Comparison of ENCODE assay signal across 8 mouse cellular contexts in the genomic region with DNA sequence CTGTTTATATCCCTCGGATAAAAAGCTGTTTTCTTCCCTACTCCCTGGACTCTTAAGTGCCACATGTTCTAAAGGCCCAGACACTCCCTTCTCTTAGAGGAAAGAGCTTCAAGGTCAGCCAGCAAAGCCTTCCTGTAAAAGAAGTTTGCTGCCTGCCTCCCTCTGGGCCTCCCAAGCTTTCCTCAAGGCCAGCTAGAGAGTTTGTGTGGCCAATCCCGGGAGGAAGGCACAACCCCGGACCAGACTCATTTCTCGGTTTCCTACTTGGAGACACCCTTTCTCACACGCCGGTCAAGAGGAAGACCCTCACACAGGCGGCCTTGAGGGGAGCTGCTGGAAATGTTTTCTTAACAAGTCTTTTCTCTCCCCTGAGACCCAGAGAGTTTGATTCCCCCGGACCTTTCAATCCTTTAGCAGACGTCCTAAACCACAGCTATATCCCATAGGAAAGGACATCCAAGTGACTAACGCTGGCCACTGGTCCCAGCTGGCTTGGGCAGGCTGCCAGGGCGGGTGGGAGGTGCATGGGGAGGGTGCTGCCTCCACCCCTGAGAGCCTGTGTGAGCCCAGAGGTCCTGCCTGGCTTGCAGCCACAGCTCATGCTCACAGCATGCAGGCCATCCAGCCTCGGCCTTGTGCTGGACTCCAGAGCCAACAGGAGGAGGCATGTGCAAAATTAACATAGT.
DNase-seq lines count a peak whose midpoint lies in the region; ATAC-seq and TF ChIP-seq lines count a peak whose summit lies in the region.

No protein-coding gene starts in this region.

- H3K4me1 ChIP-seq in forebrain, embryonic 12.5 days, result peaks cover 17% of the 10 kb centered on the region
- H3K4me1 ChIP-seq in forebrain, postnatal 0 days (ENCODE audit: insufficient read depth), result 0 out of 2 replicates have a peak, but pooled peaks cover 4% of the 10 kb centered on the region
- no peaks in the 10 kb centered on the region for H3K4me1 ChIP-seq in intestine, postnatal 0 days (replicated peaks; ENCODE audit: control insufficient read depth, insufficient read depth, low read length)
- H3K4me1 ChIP-seq in liver, embryonic 14.5 days (replicated peaks; ENCODE audit: control insufficient read depth in 2 of 2, insufficient read depth in 2 of 2, low read length in 1 of 2), result peaks cover 0 to 3% of the 10 kb centered on the region in 2 experiments; a peak in 1 of 4 replicates

- H3K9me3 ChIP-seq in forebrain, embryonic 12.5 days, result no peaks in the 10 kb centered on the region
- no peaks in the 10 kb centered on the region for H3K9me3 ChIP-seq in forebrain, postnatal 0 days (ENCODE audit: low read length)
- H3K9me3 ChIP-seq in intestine, postnatal 0 days (ENCODE audit: control insufficient read depth), result no peaks in the 10 kb centered on the region
- no peaks in the 10 kb centered on the region for H3K9me3 ChIP-seq in liver, embryonic 14.5 days (ENCODE audit: control insufficient read depth, low read length)

- H3K27me3 ChIP-seq in forebrain, embryonic 12.5 days, result peaks cover 83% of the 10 kb centered on the region
- H3K27me3 ChIP-seq in forebrain, postnatal 0 days (ENCODE audit: insufficient read depth, low read length), result no peaks in the 10 kb centered on the region
- no peaks in the 10 kb centered on the region for H3K27me3 ChIP-seq in intestine, postnatal 0 days (replicated peaks; ENCODE audit: control insufficient read depth, insufficient read depth, low read length)
- H3K27me3 ChIP-seq in liver, embryonic 14.5 days (ENCODE audit: control insufficient read depth, insufficient read depth, low read length), result no peaks in the 10 kb centered on the region

- H3K9ac ChIP-seq in forebrain, embryonic 12.5 days, result 0 out of 2 replicates have a peak overlapping the region, but pooled peaks have one; percentile 21
- no peak overlapping the region for H3K9ac ChIP-seq in forebrain, postnatal 0 days
- no peak overlapping the region for H3K9ac ChIP-seq in intestine, postnatal 0 days (ENCODE audit: low read depth, low read length)
- H3K9ac ChIP-seq in liver, embryonic 14.5 days (replicated peaks), result no peak overlapping the region

- TF ChIP-seq EP300 in liver, embryonic 14.5 days (IDR thresholded peaks at IDR 0.05; ENCODE audit: low read depth), result no peak

- H3K36me3 ChIP-seq in forebrain, embryonic 12.5 days (replicated peaks), result no peaks in the 10 kb centered on the region
- H3K36me3 ChIP-seq in forebrain, postnatal 0 days (ENCODE audit: insufficient read depth), result no peaks in the 10 kb centered on the region
- H3K36me3 ChIP-seq in intestine, postnatal 0 days (ENCODE audit: control insufficient read depth, insufficient read depth), result no peaks in the 10 kb centered on the region
- no peaks in the 10 kb centered on the region for H3K36me3 ChIP-seq in liver, embryonic 14.5 days (replicated peaks; ENCODE audit: control insufficient read depth, insufficient read depth, low read depth)

- WGBS in forebrain, embryonic 12.5 days, result 65% methylated on average over 12 of the region's 12 CpGs
- 42% methylated on average over 12 of the region's 12 CpGs for WGBS in forebrain, postnatal 0 days
- 42% methylated on average over 12 of the region's 12 CpGs for WGBS in intestine, postnatal 0 days
- 54% methylated on average over 12 of the region's 12 CpGs for WGBS in liver, embryonic 14.5 days (ENCODE audit: insufficient replicate concordance)

- no peak overlapping the region for H3K4me2 ChIP-seq in forebrain, embryonic 12.5 days
- H3K4me2 ChIP-seq in forebrain, postnatal 0 days (ENCODE audit: low read depth), result no peak overlapping the region
- H3K4me2 ChIP-seq in intestine, postnatal 0 days (replicated peaks; ENCODE audit: low read depth), result no peak overlapping the region
- no peak overlapping the region for H3K4me2 ChIP-seq in liver, embryonic 14.5 days (ENCODE audit: low read depth)

- no peak for DNase-seq in forebrain, postnatal 0 days
- DNase-seq in NIH3T3 (ENCODE audit: low read depth), result peak; percentile 90
- peak; percentile 61 to 74 for DNase-seq in gastrocnemius, adult 8-10 months (ENCODE audit: low spot score in 2 of 2)
- DNase-seq in liver, embryonic 14.5 days (ENCODE audit: low read depth in 3 of 3, low spot score in 3 of 3), result no peak
- DNase-seq in spleen, postnatal 36 days (ENCODE audit: low spot score in 2 of 2), result peak; percentile 14 to 15
- DNase-seq in T-cell, adult 2 months (ENCODE audit: low spot score), result no peak

- H3K4me3 ChIP-seq in forebrain, embryonic 12.5 days (replicated peaks), result no peak overlapping the region
- H3K4me3 ChIP-seq in forebrain, postnatal 0 days (ENCODE audit: low read depth, low read length), result no peak overlapping the region
- no peak overlapping the region for H3K4me3 ChIP-seq in intestine, postnatal 0 days (ENCODE audit: low read depth, low read length)
- H3K4me3 ChIP-seq in liver, embryonic 14.5 days (ENCODE audit: insufficient read depth in 1 of 2, low read depth in 2 of 2, low read length in 2 of 2), result no peak overlapping the region

- H3K27ac ChIP-seq in forebrain, embryonic 12.5 days, result no peak overlapping the region
- H3K27ac ChIP-seq in forebrain, postnatal 0 days (ENCODE audit: low read depth, low read length), result no peak overlapping the region
- H3K27ac ChIP-seq in intestine, postnatal 0 days (ENCODE audit: low read depth, low read length), result peak overlapping the region; percentile 69
- no peak overlapping the region for H3K27ac ChIP-seq in liver, embryonic 14.5 days

- no peak for ATAC-seq in forebrain, embryonic 12.5 days (ENCODE audit: low FRiP score)
- ATAC-seq in forebrain, postnatal 0 days, result no peak
- peak; percentile 59 for ATAC-seq in intestine, postnatal 0 days
- 0 out of 2 replicates have a peak, but pooled peaks have one; percentile 21 for ATAC-seq in liver, embryonic 14.5 days (ENCODE audit: insufficient read depth)

- TF ChIP-seq CTCF in forebrain, postnatal 0 days (IDR thresholded peaks at IDR 0.05; ENCODE audit: low read depth), result no peak
- no peak for TF ChIP-seq CTCF in intestine, postnatal 0 days (IDR thresholded peaks at IDR 0.05; ENCODE audit: low read depth)
- no peak for TF ChIP-seq CTCF in liver, embryonic 14.5 days (IDR thresholded peaks at IDR 0.05; ENCODE audit: low read depth)

Comparison
In these comparisons a context has a peak if more than half of its experiments do, and no peak if none do; other contexts are left out.
1. ATAC-seq: peak in intestine, postnatal 0 days (single experiment) and liver, embryonic 14.5 days (single experiment); none in forebrain, embryonic 12.5 days (single experiment) and forebrain, postnatal 0 days (single experiment).
2. DNase-seq: peak in NIH3T3 (single experiment), gastrocnemius, adult 8-10 months (2 of 2) and spleen, postnatal 36 days (2 of 2); none in forebrain, postnatal 0 days (single experiment), liver, embryonic 14.5 days (0 of 3) and T-cell, adult 2 months (single experiment).